Mouse (Mus musculus) G1E (cell line): ENCODE results near the gene Serpina9.

Source experiments
- CTCF ChIP-seq: IDR thresholded peaks from 2 replicates; pipeline ENCODE4 v1.5.1; 2012; ENCODE audit warnings: low read depth, low read length, inconsistent platforms, mixed read lengths
- GATA1 ChIP-seq: IDR thresholded peaks from 2 replicates; pipeline ENCODE4 v1.6.1; 2012; ENCODE audit warnings: borderline replicate concordance, low read length, inconsistent platforms, mixed read lengths
- GATA2 ChIP-seq: IDR thresholded peaks from 2 replicates; pipeline ENCODE4 v1.6.1; 2012; ENCODE audit warnings: low read depth, low read length, inconsistent platforms, borderline replicate concordance

DNA sequence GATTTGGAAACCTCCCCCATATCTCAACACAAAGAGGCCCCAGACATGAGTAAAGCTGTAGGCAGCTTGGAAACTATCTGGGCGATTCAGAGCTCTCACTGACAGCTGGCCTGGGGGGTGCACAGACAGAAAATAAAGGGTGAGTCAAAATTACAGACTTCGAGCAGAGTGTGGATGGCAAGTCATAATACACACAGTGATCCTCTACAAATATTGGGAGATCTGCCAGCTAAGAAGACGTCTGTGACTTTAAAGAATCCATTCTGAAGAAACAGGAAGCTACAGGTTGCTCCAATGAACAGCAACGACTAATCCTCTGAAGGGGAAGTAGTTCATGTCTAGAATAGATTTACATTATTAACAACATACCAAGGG lies 10.3 kb downstream of the Serpina9 start:
- no peak for TF ChIP-seq CTCF
- TF ChIP-seq GATA2: no peak
- TF ChIP-seq GATA1: no peak
